Mouse (Mus musculus) midbrain, embryonic 15.5 days (tissue): ENCODE results near the gene Gm5965. TPM values are rescaled to one million over a fixed set of nuclear protein-coding genes. Genes with fewer than 3 reads are reported as not detected.
A peak's percentile ranks its signal among the peaks of the same experiment; 100 is the strongest.
"Not testable (repeated sequence)": the region's sequence is repeated elsewhere in the genome, so short reads cannot be mapped to it uniquely, and the experiment has no call there.

Source experiments
- ATAC-seq: fragments of 200-750 bp; cut with Nextera tagmentation; replicated peaks from 2 replicates; pipeline ENCODE4 v1.8.0; 2017; ENCODE audit warnings: moderate TSS enrichment
- H3K27ac ChIP-seq: fragments of 300-500 bp; sonication (generic); 2 replicates; pipeline ENCODE4 v1.5.1; 2015; ENCODE audit warnings: mild to moderate bottlenecking, inconsistent platforms
- H3K27me3 ChIP-seq: fragments of 300-500 bp; sonication (generic); replicated peaks from 2 replicates; pipeline ENCODE4 v1.6.1; 2015; ENCODE audit warnings: inconsistent platforms
- H3K36me3 ChIP-seq: fragments of 300-500 bp; sonication (generic); replicated peaks from 2 replicates; pipeline ENCODE4 v1.6.1; 2015; ENCODE audit warnings: inconsistent platforms
- H3K4me1 ChIP-seq: fragments of 300-500 bp; sonication (generic); 2 replicates; pipeline ENCODE4 v1.6.1; 2015; ENCODE audit warnings: inconsistent platforms
- H3K4me2 ChIP-seq: fragments of 300-500 bp; sonication (generic); 2 replicates; pipeline ENCODE4 v1.6.1; 2015; ENCODE audit warnings: inconsistent platforms, mild to moderate bottlenecking, moderate library complexity
- H3K4me3 ChIP-seq: fragments of 300-500 bp; sonication (generic); 2 replicates; pipeline ENCODE4 v1.5.1; 2015; ENCODE audit warnings: mild to moderate bottlenecking, inconsistent platforms
- H3K9ac ChIP-seq: fragments of 300-500 bp; sonication (generic); 2 replicates; pipeline ENCODE4 v1.6.1; 2015; ENCODE audit warnings: mild to moderate bottlenecking, inconsistent platforms
- H3K9me3 ChIP-seq: fragments of 300-500 bp; sonication (generic); 2 replicates; pipeline ENCODE4 v1.6.1; 2016; ENCODE audit warnings: inconsistent platforms
- WGBS: fragments of 180-500 bp; shearing (Covaris S2); methylation state at CpG from one replicate; pipeline ENCODE4 v1.1.7; 2015; ENCODE audit warnings: mixed read lengths; 5-methylcytosine and 5-hydroxymethylcytosine counted together
- polyA plus RNA-seq: library from polyadenylated mRNA; unstranded; fragments of >200 nt; fragmentation: Nextera tagmentation; extraction: Ambion mirVana; gene quantifications from 2 replicates; pipeline ENCODE4 v1.2.1, GENCODE M21; 2015

Gene Gm5965
- not detected in 2 replicates for polyA plus RNA-seq

GRCm38 (mm10) chr16:88777596-88777995, at the start of gene Gm5965:
Gene Gm5965 (plus strand): TSS chr16:88777896.
- Histone ChIP-seq H3K36me3 (no peaks in the 10 kb centered on the region), H3K4me1 (no peaks in the 10 kb centered on the region), H3K9me3 (no peaks in the 10 kb centered on the region), H3K27ac (no peak within 1 kb of the TSS), H3K4me2 (no peak within 1 kb of the TSS), H3K9ac (no peak within 1 kb of the TSS), H3K27me3 (no peaks in the 10 kb centered on the region), H3K4me3 (no peak within 1 kb of the TSS)
- 92% methylated on average over 6 of the region's 6 CpGs for WGBS
- ATAC-seq, result no peak

- ATAC-seq, result no peak
- Histone ChIP-seq H3K9ac (no peak within 1 kb of the TSS), H3K4me3 (no peak within 1 kb of the TSS), H3K4me1 (no peaks in the 10 kb centered on the region), H3K4me2 (no peak within 1 kb of the TSS), H3K9me3 (no peaks in the 10 kb centered on the region), H3K27ac (no peak within 1 kb of the TSS), H3K27me3 (no peaks in the 10 kb centered on the region), H3K36me3 (no peaks in the 10 kb centered on the region)
- 84% methylated on average over 4 of the region's 4 CpGs for WGBS
These were observed 48.9 kb upstream of the Gm5965 start, which contains the start of gene Krtap13-1 for GRCm38 (mm10) chr16:88728812-88729275. Gene Krtap13-1 (plus strand): TSS chr16:88728862.

- WGBS, result 62% methylated on average over 2 of the region's 2 CpGs
These were observed 42.3 kb upstream of the Gm5965 start for GRCm38 (mm10) chr16:88735391-88735790.

GRCm38 (mm10) chr16:88744750-88745340, 32.9 kb upstream of the Gm5965 start:
- 47% methylated on average over 4 of the region's 4 CpGs for WGBS
- H3K9me3 ChIP-seq, result no peaks in the 10 kb centered on the region
- H3K4me1 ChIP-seq, result no peaks in the 10 kb centered on the region
- no peak overlapping the region for H3K4me3 ChIP-seq
- H3K27me3 ChIP-seq, result no peaks in the 10 kb centered on the region
- H3K36me3 ChIP-seq, result no peaks in the 10 kb centered on the region
- no peak overlapping the region for H3K4me2 ChIP-seq
- no peak overlapping the region for H3K9ac ChIP-seq
- ATAC-seq, result 0 out of 2 replicates have a peak, but pooled peaks have one; percentile 48
- H3K27ac ChIP-seq, result no peak overlapping the region

More at GRCm38 (mm10) chr16:88735391-88735790, 42.3 kb upstream of the Gm5965 start:
- no peaks in the 10 kb centered on the region for H3K4me1 ChIP-seq
- ATAC-seq, result no peak
- H3K27me3 ChIP-seq, result no peaks in the 10 kb centered on the region
- H3K4me3 ChIP-seq, result no peak overlapping the region
- no peak overlapping the region for H3K4me2 ChIP-seq
- H3K36me3 ChIP-seq, result no peaks in the 10 kb centered on the region
- no peak overlapping the region for H3K27ac ChIP-seq
- H3K9me3 ChIP-seq, result no peaks in the 10 kb centered on the region
- no peak overlapping the region for H3K9ac ChIP-seq

- no peak for ATAC-seq
- no peak overlapping the region for H3K27ac ChIP-seq
- WGBS, result 71% methylated on average over 4 of the region's 4 CpGs
These were observed 29.8 kb upstream of the Gm5965 start for GRCm38 (mm10) chr16:88747943-88748342.

GRCm38 (mm10) chr16:88751535-88751934, 26.2 kb upstream of the Gm5965 start, which contains the start of gene Krtap13:
Gene Krtap13 (minus strand): TSS chr16:88751635.
- H3K4me3 ChIP-seq, ATAC-seq, H3K9ac ChIP-seq, H3K27ac ChIP-seq, H3K4me1 ChIP-seq, H3K36me3 ChIP-seq, H3K4me2 ChIP-seq, H3K27me3 ChIP-seq, H3K9me3 ChIP-seq: not testable (repeated sequence)
- 91% methylated on average over 3 of the region's 3 CpGs for WGBS

More at GRCm38 (mm10) chr16:88747943-88748342, 29.8 kb upstream of the Gm5965 start:
- Histone ChIP-seq H3K9ac (no peak overlapping the region), H3K36me3 (no peaks in the 10 kb centered on the region), H3K4me3 (no peak overlapping the region), H3K4me2 (no peak overlapping the region), H3K4me1 (no peaks in the 10 kb centered on the region), H3K27me3 (no peaks in the 10 kb centered on the region), H3K9me3 (no peaks in the 10 kb centered on the region)

GRCm38 (mm10) chr16:88758547-88758946, 19.1 kb upstream of the Gm5965 start, which contains the start of gene 2310034C09Rik:
Gene 2310034C09Rik (plus strand): TSS chr16:88758847.
- 82% methylated on average over 3 of the region's 3 CpGs for WGBS

GRCm38 (mm10) chr16:88774106-88774505, 3.6 kb upstream of the Gm5965 start, which contains the start of gene 2310057N15Rik:
Gene 2310057N15Rik (minus strand): TSS chr16:88774206.
- no peak within 1 kb of the TSS for H3K9ac ChIP-seq

More at GRCm38 (mm10) chr16:88758547-88758946, 19.1 kb upstream of the Gm5965 start, which contains the start of gene 2310034C09Rik:
- not testable (repeated sequence) for H3K36me3 ChIP-seq, H3K27ac ChIP-seq, H3K4me3 ChIP-seq, H3K4me1 ChIP-seq, H3K27me3 ChIP-seq, H3K9ac ChIP-seq, H3K9me3 ChIP-seq, H3K4me2 ChIP-seq, ATAC-seq

GRCm38 (mm10) chr16:88786786-88787185, 9.1 kb downstream of the Gm5965 start:
- 84% methylated on average over 2 of the region's 2 CpGs for WGBS

More at GRCm38 (mm10) chr16:88774106-88774505, 3.6 kb upstream of the Gm5965 start, which contains the start of gene 2310057N15Rik:
- 82% methylated on average over 2 of the region's 2 CpGs for WGBS
- Histone ChIP-seq H3K4me1 (no peaks in the 10 kb centered on the region), H3K36me3 (no peaks in the 10 kb centered on the region), H3K4me3 (no peak within 1 kb of the TSS), H3K27me3 (no peaks in the 10 kb centered on the region), H3K27ac (no peak within 1 kb of the TSS), H3K9me3 (no peaks in the 10 kb centered on the region), H3K4me2 (no peak within 1 kb of the TSS)
- ATAC-seq, result no peak

GRCm38 (mm10) chr16:88811827-88812226, 34.1 kb downstream of the Gm5965 start, which contains the start of gene Gm20741:
Gene Gm20741 (minus strand): TSS chr16:88812220.
- H3K4me1 ChIP-seq, result no peaks in the 10 kb centered on the region
- H3K9ac ChIP-seq, result no peak within 1 kb of the TSS
- no peak within 1 kb of the TSS for H3K4me2 ChIP-seq
- WGBS, result 84% methylated on average over 2 of the region's 2 CpGs
- H3K4me3 ChIP-seq, result no peak within 1 kb of the TSS
- no peaks in the 10 kb centered on the region for H3K27me3 ChIP-seq
- no peak within 1 kb of the TSS for H3K27ac ChIP-seq
- ATAC-seq, result no peak
- H3K36me3 ChIP-seq, result no peaks in the 10 kb centered on the region
- H3K9me3 ChIP-seq, result no peaks in the 10 kb centered on the region

More at GRCm38 (mm10) chr16:88786786-88787185, 9.1 kb downstream of the Gm5965 start:
- Histone ChIP-seq H3K4me1 (no peaks in the 10 kb centered on the region), H3K27ac (no peak overlapping the region), H3K36me3 (no peaks in the 10 kb centered on the region), H3K9ac (no peak overlapping the region), H3K9me3 (no peaks in the 10 kb centered on the region), H3K27me3 (no peaks in the 10 kb centered on the region), H3K4me2 (no peak overlapping the region), H3K4me3 (no peak overlapping the region)
- ATAC-seq, result no peak

- WGBS, result 91% methylated on average over 3 of the region's 3 CpGs
- no peak within 1 kb of the TSS for H3K9ac ChIP-seq
- no peak within 1 kb of the TSS for H3K4me2 ChIP-seq
- H3K9me3 ChIP-seq, result no peaks in the 10 kb centered on the region
- H3K4me3 ChIP-seq, result no peak within 1 kb of the TSS
- H3K27ac ChIP-seq, result no peak within 1 kb of the TSS
- ATAC-seq, result no peak
- no peaks in the 10 kb centered on the region for H3K4me1 ChIP-seq
- H3K27me3 ChIP-seq, result no peaks in the 10 kb centered on the region
- no peaks in the 10 kb centered on the region for H3K36me3 ChIP-seq
These were observed 42.4 kb downstream of the Gm5965 start, which contains the start of gene Krtap15 for GRCm38 (mm10) chr16:88820066-88820465. Gene Krtap15 (plus strand): TSS chr16:88820215.

GRCm38 (mm10) chr16:88823736-88824135, 46.0 kb downstream of the Gm5965 start:
- no peaks in the 10 kb centered on the region for H3K9me3 ChIP-seq
- WGBS, result 78% methylated on average over 3 of the region's 3 CpGs
- H3K4me3 ChIP-seq, result no peak overlapping the region
- H3K27ac ChIP-seq, result no peak overlapping the region
- H3K27me3 ChIP-seq, result no peaks in the 10 kb centered on the region
- H3K9ac ChIP-seq, result no peak overlapping the region
- no peak overlapping the region for H3K4me2 ChIP-seq
- H3K4me1 ChIP-seq, result no peaks in the 10 kb centered on the region
- ATAC-seq, result no peak
- H3K36me3 ChIP-seq, result no peaks in the 10 kb centered on the region
